Mouse (Mus musculus): ENCODE measurements around the gene S100a3. TPM values are rescaled to one million over a fixed set of nuclear protein-coding genes. Genes with fewer than 3 reads are reported as not detected.

Gene S100a3
- total RNA-seq, 2 experiments from 2014 or later, result 1.7 to 1.8 TPM

GRCm38 (mm10) chr3:90613461-90614147 lies 53.2 kb downstream of the S100a3 start:
- DNase-seq (ENCODE audit: extremely low spot score in 1 of 2, low spot score in 2 of 2), result no peak
- intact Hi-C loops (cut with DNase I), result no loop called here

GRCm38 (mm10) chr3:90614148-90614530 lies 53.8 kb downstream of the S100a3 start:
- no peak for DNase-seq (ENCODE audit: extremely low spot score in 1 of 2, low spot score in 2 of 2)
- intact Hi-C loops (cut with DNase I), result no loop called here

GRCm38 (mm10) chr3:90614611-90615251 lies 54.4 kb downstream of the S100a3 start:
- intact Hi-C loops (cut with DNase I), result loop anchor here (5.0 kb wide), 1 partner anchor 87 kb away; the partner anchor contains the start of gene S100a14
- no peak for DNase-seq (ENCODE audit: extremely low spot score in 1 of 2, low spot score in 2 of 2)

GRCm38 (mm10) chr3:90615415-90615814 lies 55.0 kb downstream of the S100a3 start:
- peak; percentile 42 to 80 for DNase-seq (ENCODE audit: extremely low spot score in 1 of 2, low spot score in 2 of 2)
- intact Hi-C loops (cut with DNase I), result loop anchor here (5.0 kb wide), 1 partner anchor 88 kb away; the partner anchor contains the start of gene S100a14

GRCm38 (mm10) chr3:90615911-90616310 lies 55.5 kb downstream of the S100a3 start:
- DNase-seq (ENCODE audit: extremely low spot score in 1 of 2, low spot score in 2 of 2), result no peak
- intact Hi-C loops (cut with DNase I), result loop anchor here (5.0 kb wide), 1 partner anchor 89 kb away; the partner anchor contains the start of gene S100a14

- intact Hi-C loops (cut with DNase I), result loop anchor here (5.0 kb wide), 1 partner anchor 90 kb away; the partner anchor contains the start of gene S100a14
- DNase-seq (ENCODE audit: extremely low spot score in 1 of 2, low spot score in 2 of 2), result no peak
Measured at GRCm38 (mm10) chr3:90617586-90617985, 57.2 kb downstream of the S100a3 start.

DNA sequence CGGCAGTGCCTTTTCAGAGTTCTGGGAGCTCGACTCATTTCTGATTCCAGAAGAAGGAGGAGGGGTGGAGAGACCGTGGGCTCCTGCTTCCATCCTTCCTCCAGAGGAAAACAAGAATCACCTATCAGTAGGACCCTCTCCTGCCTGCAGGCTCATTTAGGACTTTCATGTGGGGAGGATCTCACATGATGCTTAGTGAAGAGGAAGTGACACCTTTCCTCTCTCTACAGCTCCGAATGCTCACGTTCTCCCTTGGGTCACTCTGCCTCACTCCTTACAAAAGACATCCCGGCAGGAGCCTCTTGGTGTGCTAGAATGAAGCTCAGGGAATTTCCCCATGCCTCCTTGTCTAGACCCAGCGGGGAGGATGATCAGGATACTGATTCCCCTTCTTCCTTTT lies 61.2 kb downstream of the S100a3 start:
- intact Hi-C loops (cut with DNase I), result no loop called here
- DNase-seq (ENCODE audit: extremely low spot score in 1 of 2, low spot score in 2 of 2), result no peak

DNA sequence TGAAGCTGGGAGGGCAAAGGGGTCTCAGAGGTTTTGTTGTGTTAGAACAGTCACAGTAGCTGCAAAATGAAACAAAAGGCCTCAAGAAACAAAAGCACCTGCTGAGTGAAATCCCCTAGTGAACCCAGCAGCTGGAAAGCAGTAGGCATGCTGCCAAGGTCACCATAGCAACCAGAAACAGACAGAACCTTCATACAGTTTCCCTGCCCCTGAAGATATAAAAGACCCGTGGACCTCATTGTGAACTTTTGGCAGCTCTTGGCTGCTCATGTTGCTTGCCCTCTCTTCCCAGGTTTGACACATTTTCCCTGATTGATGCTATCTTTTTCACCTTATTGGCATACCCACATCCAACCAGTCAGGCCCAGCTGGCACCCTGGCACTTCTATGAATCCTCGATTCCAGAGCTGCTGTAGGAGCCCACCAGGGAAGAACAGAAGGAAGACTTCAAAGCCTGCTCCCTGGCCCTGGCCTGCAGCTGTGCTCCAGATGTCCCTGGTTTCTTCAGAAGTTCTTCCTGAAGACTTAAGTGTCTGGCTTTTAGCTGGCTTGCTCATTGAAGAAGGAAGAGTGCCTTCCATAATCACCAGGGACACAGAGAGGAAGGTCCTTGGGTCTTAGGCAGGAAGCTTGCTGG lies 63.2 kb downstream of the S100a3 start:
- intact Hi-C loops (cut with DNase I), result no loop called here
- DNase-seq (ENCODE audit: extremely low spot score in 1 of 2, low spot score in 2 of 2), result peak; percentile 55 to 82

- DNase-seq (ENCODE audit: extremely low spot score in 1 of 2, low spot score in 2 of 2), result no peak
- intact Hi-C loops (cut with DNase I), result no loop called here
Measured at GRCm38 (mm10) chr3:90625496-90625895, 65.1 kb downstream of the S100a3 start.

DNA sequence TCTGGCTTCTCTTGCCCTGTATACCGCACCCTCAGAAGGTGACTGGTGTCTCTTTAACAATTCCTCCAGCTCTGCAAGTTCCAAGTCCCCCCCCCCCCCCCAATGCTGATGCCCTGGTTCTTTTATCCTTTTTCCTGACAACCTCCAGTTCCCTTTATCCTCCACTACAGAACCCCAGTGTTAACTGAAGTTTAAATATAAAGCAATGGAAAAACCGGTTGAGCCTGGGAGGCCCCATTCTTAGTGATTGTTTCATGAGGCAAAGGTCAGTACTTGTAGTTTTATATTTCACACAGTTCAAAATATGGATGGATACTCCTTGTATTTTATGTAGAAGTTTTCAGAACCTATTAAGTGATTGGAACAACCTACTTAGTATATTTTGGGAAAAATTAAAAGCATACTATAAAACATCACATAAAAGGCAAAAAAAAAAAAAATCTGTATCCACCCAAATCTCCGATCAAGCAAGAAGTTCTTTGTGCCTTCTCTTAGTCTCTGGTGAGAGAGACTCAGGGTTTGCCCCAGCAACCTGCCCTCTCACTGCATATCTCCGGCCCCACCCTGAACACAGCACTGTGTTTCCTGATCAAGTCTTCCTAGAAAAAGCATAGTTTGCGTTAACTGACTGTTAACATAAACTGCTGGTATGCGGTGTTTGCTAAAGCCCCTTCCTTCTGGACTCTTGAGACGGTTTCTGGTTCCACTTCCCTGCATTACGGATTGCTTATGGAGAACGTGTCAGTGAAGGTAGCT lies 66.1 kb downstream of the S100a3 start:
- intact Hi-C loops (cut with DNase I), result no loop called here

GRCm38 (mm10) chr3:90627366-90627765 lies 67.0 kb downstream of the S100a3 start:
- intact Hi-C loops (cut with DNase I), result no loop called here
- no peak for DNase-seq (ENCODE audit: extremely low spot score in 1 of 2, low spot score in 2 of 2)

More for the DNA sequence above, 66.1 kb downstream of the S100a3 start:
- no peak for DNase-seq (ENCODE audit: extremely low spot score in 1 of 2, low spot score in 2 of 2)

DNA sequence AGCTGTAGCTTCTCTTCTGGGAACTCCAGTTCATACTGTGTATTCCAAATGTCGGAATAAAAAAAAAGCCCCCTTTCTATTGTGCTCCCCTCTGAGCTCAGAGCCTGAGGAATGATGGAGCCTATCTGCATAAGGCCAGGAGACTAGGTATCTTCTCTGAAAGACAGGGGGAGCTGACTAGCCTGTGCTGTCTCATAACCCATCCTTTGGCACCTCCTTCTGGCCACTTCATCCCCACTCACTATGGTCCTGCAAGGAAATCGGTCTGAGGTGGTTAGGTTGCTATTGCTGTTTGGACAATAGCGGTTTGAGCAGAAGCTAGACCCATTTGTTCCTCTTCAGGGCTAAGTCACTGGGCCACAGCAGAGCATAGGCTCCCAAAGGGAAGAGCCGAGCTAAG lies 67.4 kb downstream of the S100a3 start:
- no peak for DNase-seq (ENCODE audit: extremely low spot score in 1 of 2, low spot score in 2 of 2)
- intact Hi-C loops (cut with DNase I), result no loop called here

- no peak for DNase-seq (ENCODE audit: extremely low spot score in 1 of 2, low spot score in 2 of 2)
- intact Hi-C loops (cut with DNase I), result no loop called here
Measured at GRCm38 (mm10) chr3:90629298-90629697, 68.9 kb downstream of the S100a3 start.

DNA sequence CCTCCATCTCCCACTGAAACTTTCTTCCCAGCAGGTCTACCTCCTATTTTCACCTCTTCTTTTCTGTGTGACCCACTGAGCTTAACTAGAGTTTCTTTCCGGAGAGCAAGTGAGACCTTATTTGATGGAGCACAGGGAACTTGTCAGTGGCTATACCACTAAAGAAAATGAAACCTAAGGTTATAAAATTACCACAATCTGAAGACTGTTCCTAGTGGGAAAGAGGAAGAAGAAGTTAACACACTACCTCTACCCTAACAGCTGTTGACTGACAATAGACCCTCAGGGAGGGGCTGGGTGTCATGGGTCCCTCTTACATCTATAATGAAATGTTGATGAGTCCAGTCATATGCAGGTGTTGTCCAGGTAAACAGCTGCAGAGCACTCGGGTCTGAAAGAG lies 71.6 kb downstream of the S100a3 start:
- DNase-seq (ENCODE audit: extremely low spot score in 1 of 2, low spot score in 2 of 2), result no peak
- intact Hi-C loops (cut with DNase I), result no loop called here

DNA sequence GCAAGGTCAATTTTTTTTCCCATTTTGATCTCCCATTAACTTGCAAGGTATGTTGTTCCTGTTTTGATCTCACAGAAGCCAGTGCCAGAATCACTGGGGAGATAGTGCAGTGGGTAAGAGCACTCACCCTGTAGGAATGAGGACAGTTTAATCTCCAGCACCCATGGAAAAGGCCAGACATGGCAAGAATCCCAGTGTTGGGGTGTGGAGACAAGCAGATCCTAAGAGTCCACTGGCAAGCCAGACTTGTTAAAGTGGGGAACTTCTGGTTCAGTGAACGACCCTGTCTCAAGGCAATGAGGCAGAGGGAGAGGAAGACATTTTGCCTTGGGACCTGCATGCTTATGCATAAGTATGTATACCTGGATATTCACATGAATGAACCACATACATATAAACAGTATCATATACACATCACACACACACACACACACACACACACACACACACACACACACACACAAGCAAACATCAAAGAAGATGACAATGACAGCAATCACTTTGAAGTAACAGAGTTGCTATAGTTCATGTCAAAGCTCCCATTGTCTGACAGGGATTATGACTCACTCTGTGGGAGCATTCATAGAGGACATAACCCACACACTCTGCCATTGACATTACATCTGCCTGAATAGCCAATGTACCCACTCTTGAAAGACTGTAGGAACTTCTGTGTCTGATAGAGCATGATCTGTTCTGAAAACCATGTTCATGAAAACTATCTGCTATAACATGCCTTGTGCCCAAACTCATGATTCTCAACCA lies 78.3 kb downstream of the S100a3 start:
- DNase-seq (ENCODE audit: extremely low spot score in 1 of 2, low spot score in 2 of 2), result no peak
- intact Hi-C loops (cut with DNase I), result no loop called here

DNA sequence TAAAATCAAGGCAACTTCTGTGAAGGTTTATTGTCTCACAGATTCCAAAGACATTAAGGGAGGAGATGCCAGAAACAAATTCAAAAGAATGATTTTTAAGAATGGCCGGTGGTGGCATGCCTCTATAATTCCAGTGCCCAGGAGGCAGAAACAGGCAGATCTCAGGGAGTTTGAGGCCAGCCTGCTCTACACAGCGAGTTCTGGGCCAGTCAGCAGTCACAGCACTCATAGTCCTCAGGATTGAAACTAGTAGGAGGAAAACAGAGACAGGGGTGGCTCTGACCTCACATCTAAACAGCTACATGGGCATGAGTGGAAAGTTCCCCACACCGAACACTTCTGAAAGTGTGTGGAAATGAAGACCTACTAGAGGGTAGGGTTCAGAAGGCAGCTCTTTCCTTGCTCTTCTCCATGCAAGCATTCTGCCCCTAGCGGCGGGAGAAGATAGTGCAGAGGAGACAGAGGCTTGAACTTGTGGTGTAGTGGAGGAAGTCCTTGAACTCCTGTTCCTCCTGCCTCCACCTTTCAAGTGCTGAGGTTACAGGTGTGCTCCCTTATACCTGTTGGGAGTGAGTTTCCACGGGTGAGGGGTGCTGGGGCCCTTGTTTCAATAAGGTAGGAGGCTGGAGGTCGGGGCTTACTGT lies 79.3 kb downstream of the S100a3 start:
- intact Hi-C loops (cut with DNase I), result no loop called here
- DNase-seq (ENCODE audit: extremely low spot score in 1 of 2, low spot score in 2 of 2), result no peak

GRCm38 (mm10) chr3:90640981-90641380 lies 80.6 kb downstream of the S100a3 start:
- no peak for DNase-seq (ENCODE audit: extremely low spot score in 1 of 2, low spot score in 2 of 2)
- intact Hi-C loops (cut with DNase I), result no loop called here

GRCm38 (mm10) chr3:90644220-90644619 lies 83.8 kb downstream of the S100a3 start:
- intact Hi-C loops (cut with DNase I), result no loop called here
- peak in 1 of 2 experiments; percentile 47 for DNase-seq (ENCODE audit: extremely low spot score in 1 of 2, low spot score in 2 of 2)

Data from left cerebral cortex, postnatal 10 days (tissue).